Mouse (Mus musculus) spleen, adult 2 months (tissue): ENCODE results near the gene Exoc4. TPM values are rescaled to one million over a fixed set of nuclear protein-coding genes. Genes with fewer than 3 reads are reported as not detected.

Experiments used
- DNase-seq, 2 experiments: peaks; one replicate each; pipeline versions ENCODE4 v3.0.0 to v3.0.0-alpha.2; 2012 to 2021; ENCODE audit warnings: low spot score in 2 of 2, low read depth in 1 of 2
- H3K27ac ChIP-seq: fragments of 200-500 bp; 2 replicates; pipeline ENCODE4 v1.5.1; 2012; ENCODE audit warnings: low read length, inconsistent platforms; ENCODE audit not compliant: insufficient read depth
- H3K27me3 ChIP-seq: fragments of 200-500 bp; 2 replicates; pipeline ENCODE4 v1.6.1; 2012; ENCODE audit warnings: mild to moderate bottlenecking, moderate library complexity, low read length, inconsistent platforms; ENCODE audit not compliant: control insufficient read depth, insufficient read depth
- H3K36me3 ChIP-seq: fragments of 200-500 bp; 2 replicates; pipeline ENCODE4 v1.6.1; 2012; ENCODE audit warnings: mild to moderate bottlenecking, low read length, inconsistent platforms; ENCODE audit not compliant: control insufficient read depth, insufficient read depth
- H3K4me1 ChIP-seq: fragments of 200-500 bp; 2 replicates; pipeline ENCODE4 v1.6.1; 2011; ENCODE audit warnings: inconsistent platforms; ENCODE audit not compliant: control insufficient read depth, insufficient read depth, insufficient read length
- H3K4me3 ChIP-seq: fragments of 200-500 bp; 2 replicates; pipeline ENCODE4 v1.5.1; 2011; ENCODE audit warnings: mild to moderate bottlenecking, inconsistent platforms; ENCODE audit not compliant: insufficient read depth, insufficient read length; ENCODE audit errors: extremely low read depth
- CTCF ChIP-seq: fragments of 200-500 bp; IDR thresholded peaks from 2 replicates; pipeline ENCODE4 v1.5.1; 2011; ENCODE audit warnings: mild to moderate bottlenecking, inconsistent platforms; ENCODE audit not compliant: insufficient read depth, insufficient read length, insufficient replicate concordance; ENCODE audit errors: extremely low read depth
- POLR2A ChIP-seq: fragments of 200-500 bp; IDR thresholded peaks from 2 replicates; pipeline ENCODE4 v1.6.1; 2011; ENCODE audit warnings: low read depth, low read length, inconsistent platforms
- WGBS: fragments of 180-500 bp; shearing (Covaris S2); methylation state at CpG from one replicate; pipeline ENCODE4 v1.1.7; 2018; 5-methylcytosine and 5-hydroxymethylcytosine counted together
- polyA plus RNA-seq: library from polyadenylated mRNA; depleted of rRNA; stranded (reverse); fragments of >200 nt; gene quantifications from 2 replicates; pipeline ENCODE4 v1.2.3, GENCODE M21; 2012

The Exoc4 gene
- polyA plus RNA-seq, 1 experiment, result 4.6 TPM

GRCm38 (mm10) chr6:33497348-33497747, 248.5 kb downstream of the Exoc4 start:
- Histone ChIP-seq H3K4me1 (no peaks in the 10 kb centered on the region), H3K36me3 (no peaks in the 10 kb centered on the region; the same call in 1 of the 2 replicates), H3K4me3 (no peak overlapping the region), H3K27me3 (no peaks in the 10 kb centered on the region), H3K27ac (no peak overlapping the region)
- TF ChIP-seq CTCF (no peak), POLR2A (no peak)
- DNase-seq, result no peak

GRCm38 (mm10) chr6:33502388-33502787, 253.5 kb downstream of the Exoc4 start:
- no peaks in the 10 kb centered on the region for H3K4me1 ChIP-seq

GRCm38 (mm10) chr6:33503381-33503780, 254.5 kb downstream of the Exoc4 start:
- TF ChIP-seq POLR2A (no peak), CTCF (no peak)
- H3K36me3 ChIP-seq, result no peaks in the 10 kb centered on the region; the same call in 1 of the 2 replicates
- no peak overlapping the region for H3K27ac ChIP-seq
- WGBS, result 85% methylated on average over 3 of the region's 3 CpGs
- H3K27me3 ChIP-seq, result no peaks in the 10 kb centered on the region
- H3K4me3 ChIP-seq, result no peak overlapping the region
- no peak for DNase-seq
- H3K4me1 ChIP-seq, result no peaks in the 10 kb centered on the region

More at GRCm38 (mm10) chr6:33502388-33502787, 253.5 kb downstream of the Exoc4 start:
- no peak overlapping the region for H3K4me3 ChIP-seq
- over 99% methylated on average over 4 of the region's 4 CpGs for WGBS
- TF ChIP-seq POLR2A (no peak), CTCF (no peak)
- no peak for DNase-seq
- H3K27me3 ChIP-seq, result no peaks in the 10 kb centered on the region
- no peaks in the 10 kb centered on the region; the same call in 1 of the 2 replicates for H3K36me3 ChIP-seq
- H3K27ac ChIP-seq, result no peak overlapping the region

GRCm38 (mm10) chr6:33507134-33507533, 258.2 kb downstream of the Exoc4 start:
- no peak for DNase-seq
- Histone ChIP-seq H3K4me1 (no peaks in the 10 kb centered on the region), H3K36me3 (peaks cover 2% of the 10 kb centered on the region; the same call in 1 of the 2 replicates), H3K27ac (no peak overlapping the region), H3K4me3 (no peak overlapping the region), H3K27me3 (no peaks in the 10 kb centered on the region)
- TF ChIP-seq CTCF (no peak), POLR2A (no peak)

GRCm38 (mm10) chr6:33515391-33515790, 266.5 kb downstream of the Exoc4 start:
- WGBS, result 43% methylated on average over 4 of the region's 4 CpGs
- DNase-seq, result no peak
- H3K36me3 ChIP-seq, result peaks cover 2% of the 10 kb centered on the region; the same call in 1 of the 2 replicates
- TF ChIP-seq POLR2A, result no peak
- H3K27ac ChIP-seq, result no peak overlapping the region
- no peaks in the 10 kb centered on the region for H3K27me3 ChIP-seq
- no peaks in the 10 kb centered on the region for H3K4me1 ChIP-seq
- H3K4me3 ChIP-seq, result no peak overlapping the region

GRCm38 (mm10) chr6:33516798-33517197, 267.9 kb downstream of the Exoc4 start:
- H3K4me1 ChIP-seq, result no peaks in the 10 kb centered on the region
- H3K27ac ChIP-seq, result no peak overlapping the region
- TF ChIP-seq CTCF, result no peak
- no peak for TF ChIP-seq POLR2A
- WGBS, result 93% methylated on average over 6 of the region's 6 CpGs
- no peaks in the 10 kb centered on the region for H3K27me3 ChIP-seq
- no peaks in the 10 kb centered on the region for H3K36me3 ChIP-seq
- H3K4me3 ChIP-seq, result no peak overlapping the region
- no peak for DNase-seq

GRCm38 (mm10) chr6:33517890-33518410, 269.1 kb downstream of the Exoc4 start:
- H3K27me3 ChIP-seq, result no peaks in the 10 kb centered on the region
- no peak overlapping the region for H3K27ac ChIP-seq
- no peaks in the 10 kb centered on the region for H3K36me3 ChIP-seq
- H3K4me1 ChIP-seq, result no peaks in the 10 kb centered on the region
- no peak for DNase-seq
- no peak overlapping the region for H3K4me3 ChIP-seq
- 33% methylated on average over 5 of the region's 5 CpGs for WGBS
- TF ChIP-seq POLR2A, result no peak
- TF ChIP-seq CTCF, result no peak

- WGBS, result 92% methylated on average over 7 of the region's 7 CpGs
- no peaks in the 10 kb centered on the region for H3K27me3 ChIP-seq
- H3K27ac ChIP-seq, result no peak overlapping the region
- no peak for DNase-seq
- no peaks in the 10 kb centered on the region for H3K36me3 ChIP-seq
- no peak overlapping the region for H3K4me3 ChIP-seq
- H3K4me1 ChIP-seq, result no peaks in the 10 kb centered on the region
- TF ChIP-seq CTCF, result no peak
- TF ChIP-seq POLR2A, result no peak
Observed at GRCm38 (mm10) chr6:33525695-33526366, 276.9 kb downstream of the Exoc4 start.
